Mouse (Mus musculus): ENCODE data around the gene Dimt1. TPM values are rescaled to one million over a fixed set of nuclear protein-coding genes. Genes with fewer than 3 reads are reported as not detected.

Gene Dimt1
- polyA plus RNA-seq, 1 experiment from 2014 or later, result 23.9 TPM

DNA sequence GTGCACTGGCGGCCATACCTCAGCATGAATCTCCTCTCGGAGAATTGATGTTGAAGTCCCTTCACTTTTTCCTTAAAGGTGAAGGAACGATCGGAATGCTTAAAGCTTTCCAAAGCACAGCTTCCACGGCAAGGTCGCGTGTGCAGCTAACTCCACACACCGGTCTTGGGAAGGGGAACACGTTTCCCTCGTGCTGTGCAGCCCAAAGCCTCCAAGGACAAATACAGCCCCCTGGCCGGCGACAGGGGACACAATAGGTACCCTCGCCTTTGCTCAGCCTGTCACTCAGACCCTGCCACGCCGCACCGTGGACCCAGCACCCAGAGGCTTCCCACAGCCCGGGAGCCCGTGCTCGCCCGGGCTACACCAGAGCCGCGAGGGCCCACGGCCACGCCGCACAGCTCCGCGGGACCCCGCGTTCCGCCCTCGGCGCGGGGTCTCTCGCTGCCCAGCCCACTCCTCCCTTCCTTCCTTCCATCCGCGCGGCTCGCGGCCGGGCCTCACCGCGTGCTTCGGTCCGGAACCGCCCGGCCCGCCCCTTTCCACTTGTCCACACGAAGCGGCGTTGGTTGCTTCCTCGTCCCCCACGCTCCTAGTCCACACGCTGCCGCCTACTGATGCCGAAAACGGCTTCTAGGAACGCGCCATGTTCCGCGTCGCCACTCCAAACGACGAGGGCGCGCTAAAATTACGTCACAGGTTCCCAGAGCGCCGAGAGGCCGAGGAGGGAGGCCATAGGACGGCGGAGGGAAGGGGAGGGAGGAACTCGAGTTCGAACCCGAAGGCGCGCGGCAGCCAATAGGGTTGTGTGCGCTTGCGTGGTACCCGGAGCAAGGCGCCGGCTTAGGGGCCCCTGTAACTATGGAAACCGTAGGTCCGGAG is 10.4 kb upstream of the Dimt1 start, which contains the start of gene Ipo11:
Ipo11 (minus strand) TSS at position 703 of the 882 bp plus-strand sequence.
- H3K36me3 ChIP-seq, result no peaks in the 10 kb centered on the region; the same call in 1 of the 2 replicates
- ATAC-seq (ENCODE audit: low read depth), result peak; percentile 98
- WGBS (ENCODE audit: insufficient replicate concordance), result under 1% methylated on average over 84 of the region's 84 CpGs
- peak; percentile 84 for DNase-seq
- peak within 1 kb of the TSS; percentile 97 for H3K9ac ChIP-seq
- H3K9me3 ChIP-seq (replicated peaks), result 0 out of 2 replicates have a peak, but pooled peaks cover 3% of the 10 kb centered on the region
- H3K4me2 ChIP-seq, result peak within 1 kb of the TSS; percentile 88
- H3K27ac ChIP-seq, result peak within 1 kb of the TSS; percentile 81
- H3K4me3 ChIP-seq (replicated peaks), result peak within 1 kb of the TSS; percentile 100
- peaks cover 34% of the 10 kb centered on the region for H3K4me1 ChIP-seq (replicated peaks)
- H3K27me3 ChIP-seq, result no peaks in the 10 kb centered on the region

DNA sequence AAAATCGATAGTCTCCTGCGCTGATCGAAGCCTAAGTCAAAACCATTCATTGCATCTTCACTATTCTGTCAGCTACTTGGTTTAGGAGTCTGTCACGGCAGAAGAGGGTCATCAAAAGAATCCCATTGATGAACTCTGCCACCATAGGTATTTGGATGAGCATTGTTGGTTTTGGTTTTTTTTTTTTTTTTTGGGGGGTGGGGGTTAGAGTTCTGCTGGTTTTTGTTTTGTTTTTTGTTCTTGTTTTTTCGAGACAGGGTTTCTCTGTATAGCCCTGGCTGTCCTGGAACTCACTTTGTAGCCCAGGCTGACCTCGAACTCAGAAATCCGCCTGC is 9.8 kb upstream of the Dimt1 start:
- H3K4me2 ChIP-seq, result peak overlapping the region; percentile 88
- H3K4me1 ChIP-seq (replicated peaks), result peaks cover 34% of the 10 kb centered on the region
- H3K9ac ChIP-seq, result peak overlapping the region; percentile 97
- 0 out of 2 replicates have a peak, but pooled peaks cover 4% of the 10 kb centered on the region for H3K9me3 ChIP-seq (replicated peaks)
- no peaks in the 10 kb centered on the region; the same call in 1 of the 2 replicates for H3K36me3 ChIP-seq
- 28% methylated on average over 7 of the region's 7 CpGs for WGBS (ENCODE audit: insufficient replicate concordance)
- no peak for DNase-seq
- H3K4me3 ChIP-seq (replicated peaks), result peak overlapping the region; percentile 100
- no peak overlapping the region for H3K27ac ChIP-seq
- no peak for ATAC-seq (ENCODE audit: low read depth)
- no peaks in the 10 kb centered on the region for H3K27me3 ChIP-seq

DNA sequence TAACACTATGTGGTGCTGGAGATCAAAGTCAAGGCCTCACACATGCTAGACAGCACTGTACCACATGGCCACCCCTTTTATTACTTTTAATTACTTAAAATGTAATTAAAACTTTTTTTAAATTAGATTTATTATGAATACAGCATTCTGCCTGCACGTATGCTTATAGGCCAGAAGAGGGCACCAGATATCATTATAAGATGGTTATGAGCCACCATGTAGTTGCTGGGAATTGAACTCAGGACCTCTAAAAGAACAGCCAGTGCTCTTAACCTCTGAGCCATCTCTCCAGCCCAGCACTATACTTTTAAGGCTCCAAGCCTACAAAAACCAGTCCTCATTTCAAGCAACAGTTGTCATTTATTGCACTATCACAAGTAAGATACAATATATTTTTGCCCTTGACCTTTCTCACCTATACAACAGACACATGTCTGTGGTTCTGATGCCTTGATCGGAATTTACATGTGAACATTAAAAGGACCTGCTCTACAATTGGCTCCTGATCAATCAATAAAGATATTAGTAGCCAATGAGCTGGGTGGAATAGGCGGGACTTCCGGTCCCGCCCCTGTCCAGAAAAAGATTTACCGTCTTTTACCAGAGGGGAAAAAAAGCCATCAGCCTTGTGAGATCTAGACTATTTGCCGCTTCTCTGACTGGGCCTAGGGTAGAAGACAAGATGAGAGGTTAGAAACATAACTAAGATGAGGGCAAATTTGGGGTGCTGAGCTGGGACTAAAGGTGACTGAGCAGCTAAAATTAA is 5.5 kb upstream of the Dimt1 start:
- no peak overlapping the region for H3K4me3 ChIP-seq (replicated peaks)
- 35% methylated on average over 7 of the region's 7 CpGs for WGBS (ENCODE audit: insufficient replicate concordance)
- peaks cover 7% of the 10 kb centered on the region for H3K4me1 ChIP-seq (replicated peaks)
- no peak overlapping the region for H3K27ac ChIP-seq
- DNase-seq (no peak), ATAC-seq (ENCODE audit: low read depth) (no peak)
- no peak overlapping the region for H3K9ac ChIP-seq
- peaks cover 2% of the 10 kb centered on the region; the same call in 1 of the 2 replicates for H3K27me3 ChIP-seq
- no peak overlapping the region for H3K4me2 ChIP-seq
- H3K9me3 ChIP-seq (replicated peaks), result 0 out of 2 replicates have a peak, but pooled peaks cover 4% of the 10 kb centered on the region
- no peaks in the 10 kb centered on the region for H3K36me3 ChIP-seq

DNA sequence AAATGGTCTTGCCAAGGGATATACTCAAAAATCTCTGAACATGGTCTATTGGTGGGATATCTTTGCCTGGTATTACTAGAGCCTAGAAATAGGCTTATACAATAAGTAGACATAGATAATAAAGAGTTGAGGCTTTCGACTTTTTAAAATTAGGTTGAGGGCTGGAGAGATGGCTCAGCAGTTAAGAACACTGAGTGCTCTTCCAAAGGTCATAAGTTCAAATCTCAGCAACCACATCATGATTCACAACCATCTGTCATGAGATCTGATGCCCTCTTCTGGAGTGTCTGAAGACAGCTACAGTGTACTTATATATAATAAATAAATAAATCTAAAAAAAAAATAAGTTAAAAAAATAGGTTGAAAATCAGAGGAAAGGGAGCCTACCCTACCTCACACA is 4.2 kb upstream of the Dimt1 start:
- WGBS (ENCODE audit: insufficient replicate concordance), result 57% methylated on average over 1 of the region's 1 CpGs
- peaks cover 2% of the 10 kb centered on the region; the same call in 1 of the 2 replicates for H3K27me3 ChIP-seq
- H3K36me3 ChIP-seq, result no peaks in the 10 kb centered on the region
- no peak overlapping the region for H3K27ac ChIP-seq
- DNase-seq, result no peak
- no peak overlapping the region for H3K4me2 ChIP-seq
- H3K9me3 ChIP-seq (replicated peaks), result 0 out of 2 replicates have a peak, but pooled peaks cover 4% of the 10 kb centered on the region
- no peak overlapping the region for H3K4me3 ChIP-seq (replicated peaks)
- H3K4me1 ChIP-seq (replicated peaks), result peaks cover 7% of the 10 kb centered on the region
- no peak for ATAC-seq (ENCODE audit: low read depth)
- no peak overlapping the region for H3K9ac ChIP-seq

DNA sequence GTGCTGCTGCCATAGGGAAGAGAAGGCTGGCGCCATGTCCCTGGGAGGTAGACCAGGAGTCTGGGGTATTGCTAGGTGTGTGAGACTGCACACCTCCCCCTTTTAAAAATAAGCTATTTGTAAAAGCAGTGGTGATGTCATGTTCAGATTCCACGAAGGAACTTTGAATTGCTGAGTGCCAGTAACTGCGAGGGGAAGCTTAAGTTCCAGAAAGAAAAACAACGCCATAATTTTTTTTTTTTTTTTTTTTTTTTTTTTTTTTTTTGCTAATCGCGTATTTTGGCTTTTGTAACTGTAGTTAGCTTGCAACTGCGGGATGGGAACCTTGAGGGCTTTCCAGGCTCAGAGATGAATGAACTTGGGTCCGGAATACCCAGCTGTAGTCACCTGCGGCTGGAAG is 1.4 kb upstream of the Dimt1 start:
- WGBS (ENCODE audit: insufficient replicate concordance), result 72% methylated on average over 9 of the region's 9 CpGs
- DNase-seq, result no peak
- Histone ChIP-seq H3K27ac (no peak overlapping the region), H3K9ac (no peak overlapping the region), H3K27me3 (peaks cover 2% of the 10 kb centered on the region; the same call in 1 of the 2 replicates), H3K4me2 (no peak overlapping the region), H3K4me1 (replicated peaks) (peaks cover 22% of the 10 kb centered on the region), H3K9me3 (replicated peaks) (0 out of 2 replicates have a peak, but pooled peaks cover 4% of the 10 kb centered on the region), H3K4me3 (replicated peaks) (no peak overlapping the region), H3K36me3 (peaks cover 16% of the 10 kb centered on the region)
- ATAC-seq (ENCODE audit: low read depth), result no peak

DNA sequence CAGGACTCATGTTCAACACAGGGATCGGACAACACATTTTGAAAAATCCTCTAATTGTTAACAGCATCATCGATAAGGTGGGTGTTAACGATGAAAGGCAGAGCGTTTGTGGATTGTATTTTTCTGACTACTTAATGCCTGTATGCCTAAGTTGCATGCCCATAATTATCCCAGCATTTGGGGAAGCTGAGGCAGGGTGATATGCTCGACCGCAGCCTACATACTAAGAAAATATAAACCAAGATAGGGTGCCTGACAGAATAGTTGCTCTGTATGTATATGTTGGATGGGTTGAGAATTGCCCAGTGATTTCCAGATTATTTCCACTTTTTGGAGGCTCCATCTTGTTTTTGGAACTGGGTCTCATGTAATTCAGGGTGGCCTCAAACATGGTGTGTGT is 656 bp downstream of the Dimt1 start:
- Histone ChIP-seq H3K9me3 (replicated peaks) (no peaks in the 10 kb centered on the region), H3K4me3 (replicated peaks) (peak overlapping the region; percentile 99), H3K9ac (peak overlapping the region; percentile 96), H3K4me1 (replicated peaks) (peaks cover 22% of the 10 kb centered on the region), H3K27ac (peak overlapping the region; percentile 75; the same call in 1 of the 2 replicates), H3K4me2 (peak overlapping the region; percentile 85), H3K36me3 (peaks cover 32% of the 10 kb centered on the region), H3K27me3 (peaks cover 2% of the 10 kb centered on the region; the same call in 1 of the 2 replicates)
- DNase-seq (no peak), ATAC-seq (ENCODE audit: low read depth) (no peak)
- WGBS (ENCODE audit: insufficient replicate concordance), result 2% methylated on average over 6 of the region's 6 CpGs

DNA sequence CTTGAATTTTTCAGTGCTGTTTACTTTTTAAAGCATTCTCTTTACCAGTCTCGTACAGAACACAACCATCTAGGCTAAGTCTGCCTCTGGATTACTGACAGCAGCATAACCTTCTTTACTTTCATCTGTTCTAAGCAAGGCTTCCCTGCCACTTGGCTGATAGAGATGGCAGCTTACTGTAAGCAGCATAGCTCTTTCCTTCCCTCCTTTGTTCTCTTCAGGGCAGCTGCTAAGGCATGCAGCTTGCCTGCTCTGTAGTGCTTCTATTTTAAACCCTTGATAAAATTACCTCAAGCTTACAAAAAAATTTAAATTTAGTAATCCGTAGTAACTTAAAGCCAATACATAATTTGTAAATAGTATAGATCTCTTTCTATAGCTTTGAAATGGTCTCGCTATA is 8.0 kb downstream of the Dimt1 start:
- WGBS (ENCODE audit: insufficient replicate concordance), result 89% methylated on average over 3 of the region's 3 CpGs
- H3K36me3 ChIP-seq, result peaks cover 77% of the 10 kb centered on the region
- ATAC-seq (ENCODE audit: low read depth) (no peak), DNase-seq (no peak)
- no peaks in the 10 kb centered on the region for H3K27me3 ChIP-seq
- no peak overlapping the region for H3K4me2 ChIP-seq
- no peak overlapping the region for H3K27ac ChIP-seq
- no peak overlapping the region for H3K9ac ChIP-seq
- H3K4me1 ChIP-seq (replicated peaks), result no peaks in the 10 kb centered on the region
- no peak overlapping the region for H3K4me3 ChIP-seq (replicated peaks)
- H3K9me3 ChIP-seq (replicated peaks), result no peaks in the 10 kb centered on the region

DNA sequence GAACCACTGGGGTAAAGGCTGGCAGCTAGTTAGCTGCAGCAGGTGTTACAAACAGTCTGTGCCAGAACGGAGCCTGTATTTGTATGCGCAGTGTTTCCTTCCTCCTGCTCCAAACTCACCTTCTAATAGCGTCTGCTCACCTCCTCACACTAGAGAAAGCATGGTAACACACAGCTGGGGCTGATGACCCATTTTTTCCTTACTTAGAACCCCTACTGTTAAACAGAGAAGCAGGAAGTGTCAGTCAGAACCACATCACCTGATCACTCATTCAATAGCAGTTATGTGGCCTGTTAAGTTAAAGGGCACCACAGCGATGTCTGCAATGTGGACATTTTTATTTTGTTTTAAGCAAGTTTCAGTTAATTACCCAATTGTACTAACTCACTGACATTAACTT is 10.6 kb downstream of the Dimt1 start:
- no peak overlapping the region for H3K27ac ChIP-seq
- no peaks in the 10 kb centered on the region for H3K27me3 ChIP-seq
- no peaks in the 10 kb centered on the region for H3K9me3 ChIP-seq (replicated peaks)
- 93% methylated on average over 4 of the region's 4 CpGs for WGBS (ENCODE audit: insufficient replicate concordance)
- H3K4me2 ChIP-seq, result no peak overlapping the region
- ATAC-seq (ENCODE audit: low read depth) (0 out of 2 replicates have a peak, but pooled peaks have one; percentile 12), DNase-seq (no peak)
- no peaks in the 10 kb centered on the region for H3K4me1 ChIP-seq (replicated peaks)
- H3K9ac ChIP-seq, result no peak overlapping the region
- peaks cover 76% of the 10 kb centered on the region for H3K36me3 ChIP-seq
- H3K4me3 ChIP-seq (replicated peaks), result no peak overlapping the region

DNA sequence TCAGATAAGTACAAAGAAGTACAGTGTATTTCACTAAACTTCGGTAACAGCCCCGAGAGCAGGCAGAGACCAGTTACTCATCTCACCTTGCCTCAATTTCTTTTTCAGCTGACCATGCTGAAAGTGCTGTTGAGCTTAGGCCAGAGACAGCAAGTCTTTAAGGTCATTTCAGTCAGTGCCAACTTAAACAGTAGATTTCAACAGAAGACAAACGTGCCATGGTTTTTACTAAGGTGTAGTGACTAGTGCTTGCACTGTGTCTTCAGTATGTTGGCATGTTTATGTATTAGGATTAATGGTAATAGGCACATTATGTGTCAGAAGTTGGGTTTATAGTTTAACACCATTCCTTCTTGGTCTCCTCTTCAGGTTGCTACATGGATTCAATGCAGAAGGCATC is 11.4 kb downstream of the Dimt1 start:
- peaks cover 76% of the 10 kb centered on the region for H3K36me3 ChIP-seq
- no peak overlapping the region for H3K4me2 ChIP-seq
- DNase-seq (no peak), ATAC-seq (ENCODE audit: low read depth) (no peak)
- WGBS (ENCODE audit: insufficient replicate concordance), result 90% methylated on average over 3 of the region's 3 CpGs
- H3K4me3 ChIP-seq (replicated peaks), result no peak overlapping the region
- no peaks in the 10 kb centered on the region for H3K4me1 ChIP-seq (replicated peaks)
- H3K27ac ChIP-seq, result no peak overlapping the region
- H3K27me3 ChIP-seq, result no peaks in the 10 kb centered on the region
- H3K9ac ChIP-seq, result no peak overlapping the region
- H3K9me3 ChIP-seq (replicated peaks), result no peaks in the 10 kb centered on the region

DNA sequence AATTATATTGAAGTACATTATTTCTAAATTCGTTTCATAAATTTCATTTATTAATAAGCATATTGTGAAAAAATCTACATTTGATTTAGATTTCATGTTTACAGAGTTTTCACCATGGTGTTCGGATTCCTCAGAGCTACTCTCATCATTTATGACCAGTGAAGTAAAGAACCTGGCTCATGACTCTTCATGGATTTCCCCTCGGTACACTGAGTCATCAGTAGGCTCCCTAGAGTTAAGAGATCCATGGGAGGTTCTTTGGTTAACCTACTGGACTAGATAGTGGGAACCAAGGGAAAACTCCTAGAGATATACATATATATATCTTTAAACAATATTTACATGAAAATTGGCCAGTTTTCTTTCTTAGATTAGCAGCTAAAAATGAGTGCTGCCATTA is 13.6 kb downstream of the Dimt1 start:
- no peak for ATAC-seq (ENCODE audit: low read depth)
- peaks cover 72% of the 10 kb centered on the region for H3K36me3 ChIP-seq
- no peaks in the 10 kb centered on the region for H3K27me3 ChIP-seq
- H3K4me3 ChIP-seq (replicated peaks), result no peak overlapping the region
- H3K9me3 ChIP-seq (replicated peaks), result no peaks in the 10 kb centered on the region
- H3K4me1 ChIP-seq (replicated peaks), result no peaks in the 10 kb centered on the region
- no peak for DNase-seq
- H3K9ac ChIP-seq, result no peak overlapping the region
- no peak overlapping the region for H3K4me2 ChIP-seq
- WGBS (ENCODE audit: insufficient replicate concordance), result 83% methylated on average over 3 of the region's 3 CpGs
- no peak overlapping the region for H3K27ac ChIP-seq

DNA sequence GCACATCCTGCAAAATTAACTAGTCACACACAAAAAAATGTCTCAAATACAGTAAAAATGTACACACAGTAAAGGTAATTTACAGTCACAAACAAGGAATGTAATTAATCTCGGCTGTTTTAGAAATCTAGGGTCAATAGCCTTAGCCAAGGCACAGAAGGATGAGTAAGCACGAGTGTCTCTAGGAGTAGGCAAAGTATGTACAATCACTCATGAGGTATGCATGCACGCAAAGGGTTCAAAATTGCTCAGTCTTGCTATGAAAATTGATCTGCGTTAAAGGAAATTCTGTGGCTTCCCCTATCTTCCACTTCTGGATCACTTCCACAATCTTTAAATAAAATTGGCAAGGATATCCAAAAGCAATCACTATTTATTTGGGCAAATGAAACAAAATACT is 14.6 kb downstream of the Dimt1 start:
- no peak overlapping the region for H3K4me3 ChIP-seq (replicated peaks)
- WGBS (ENCODE audit: insufficient replicate concordance), result 88% methylated on average over 4 of the region's 4 CpGs
- H3K4me2 ChIP-seq, result no peak overlapping the region
- no peak for ATAC-seq (ENCODE audit: low read depth)
- H3K27me3 ChIP-seq, result no peaks in the 10 kb centered on the region
- no peaks in the 10 kb centered on the region for H3K9me3 ChIP-seq (replicated peaks)
- DNase-seq, result no peak
- no peak overlapping the region for H3K9ac ChIP-seq
- H3K4me1 ChIP-seq (replicated peaks), result no peaks in the 10 kb centered on the region
- no peak overlapping the region for H3K27ac ChIP-seq
- peaks cover 64% of the 10 kb centered on the region for H3K36me3 ChIP-seq

Data from liver, embryonic 13.5 days (tissue).